In genomic region chr11:58947798-58948528, GRCm38 (mm10) we compare ENCODE assay signal across 9 mouse cellular contexts. TPM values are rescaled to one million over a fixed set of nuclear protein-coding genes. Genes with fewer than 3 reads are reported as not detected.
DNase-seq lines count a peak whose midpoint lies in the region; ATAC-seq and TF ChIP-seq lines count a peak whose summit lies in the region.
"Had no signal": no experiment of that assay in that cellular context is flagged by ENCODE, and none has a peak within 500 bp of the region (broad histone marks: within the 10 kb centered on the region; RNA-seq: fewer than 3 reads in every experiment).

No protein-coding gene starts in this region.

- TF ChIP-seq CTCF in E14TG2a.4 (conservative IDR thresholded peaks at IDR 0.05; ENCODE audit: low read length) = no peak
- no peak for TF ChIP-seq CTCF in stomach, postnatal 0 days (IDR thresholded peaks at IDR 0.05; ENCODE audit: low read depth)

- H3K79me2 ChIP-seq in macrophage (ENCODE audit: inconsistent target) = no peaks in the 10 kb centered on the region

- H3K9ac ChIP-seq in heart, embryonic 11.5 days (ENCODE audit: low read depth, low read length) = peak overlapping the region; percentile 59
- H3K9ac ChIP-seq in intestine, embryonic 14.5 days (ENCODE audit: low read length) = peak overlapping the region; percentile 45
- no peak overlapping the region for H3K9ac ChIP-seq in stomach, postnatal 0 days (ENCODE audit: low read length)

- H3K36me3 ChIP-seq in heart, embryonic 11.5 days (ENCODE audit: control insufficient read depth, insufficient read depth, low read length) = no peaks in the 10 kb centered on the region
- no peaks in the 10 kb centered on the region for H3K36me3 ChIP-seq in E14TG2a.4 (ENCODE audit: insufficient read depth, low read length)
- H3K36me3 ChIP-seq in embryonic facial prominence, embryonic 10.5 days (replicated peaks) = no peaks in the 10 kb centered on the region
- H3K36me3 ChIP-seq in intestine, embryonic 14.5 days (ENCODE audit: control insufficient read depth, insufficient read depth, low read length) = no peaks in the 10 kb centered on the region
- no peaks in the 10 kb centered on the region for H3K36me3 ChIP-seq in macrophage (ENCODE audit: inconsistent target)
- no peaks in the 10 kb centered on the region for H3K36me3 ChIP-seq in stomach, postnatal 0 days (ENCODE audit: control insufficient read depth, insufficient read depth, low read length)

- no peak for DNase-seq in heart, adult 18-20 months
- peak; percentile 54 for DNase-seq in embryonic facial prominence, embryonic 10.5 days (ENCODE audit: low spot score)
- DNase-seq in intestine, embryonic 14.5 days (ENCODE audit: low spot score) = no peak
- DNase-seq in stomach, postnatal 0 days (ENCODE audit: low spot score) = no peak

- peak overlapping the region; percentile 42 for H3K4me3 ChIP-seq in heart, embryonic 11.5 days (ENCODE audit: low read depth, low read length)
- H3K4me3 ChIP-seq in E14TG2a.4 (replicated peaks; ENCODE audit: low read length) = peak overlapping the region; percentile 78
- peak overlapping the region; percentile 64 for H3K4me3 ChIP-seq in embryonic facial prominence, embryonic 10.5 days
- H3K4me3 ChIP-seq in intestine, embryonic 14.5 days (ENCODE audit: low read depth, low read length) = peak overlapping the region; percentile 48
- peak overlapping the region; percentile 15; the same call in 1 of the 2 replicates for H3K4me3 ChIP-seq in macrophage (ENCODE audit: inconsistent target)
- H3K4me3 ChIP-seq in stomach, postnatal 0 days (ENCODE audit: low read depth, low read length) = peak overlapping the region; percentile 19

- peaks cover 49% of the 10 kb centered on the region for H3K27me3 ChIP-seq in heart, embryonic 11.5 days (ENCODE audit: control insufficient read depth, insufficient read depth, low read length)
- peaks cover 66% of the 10 kb centered on the region for H3K27me3 ChIP-seq in E14TG2a.4 (ENCODE audit: insufficient read depth, low read length)
- H3K27me3 ChIP-seq in embryonic facial prominence, embryonic 10.5 days (replicated peaks; ENCODE audit: low read depth, poor library complexity, severe bottlenecking) = peaks cover 86% of the 10 kb centered on the region
- no peaks in the 10 kb centered on the region for H3K27me3 ChIP-seq in intestine, embryonic 14.5 days (replicated peaks; ENCODE audit: control insufficient read depth, insufficient read depth, low read length)
- H3K27me3 ChIP-seq in stomach, postnatal 0 days (ENCODE audit: control insufficient read depth, insufficient read depth, low read length) = no peaks in the 10 kb centered on the region

- 22% methylated on average over 23 of the region's 23 CpGs for WGBS in heart, embryonic 11.5 days (ENCODE audit: insufficient replicate concordance)
- WGBS in embryonic facial prominence, embryonic 10.5 days = 22% methylated on average over 23 of the region's 23 CpGs
- 14% methylated on average over 23 of the region's 23 CpGs for WGBS in intestine, embryonic 14.5 days
- WGBS in macrophage (ENCODE audit: missing documents) = 31% methylated on average over 22 of the region's 23 CpGs
- WGBS in stomach, postnatal 0 days = 11% methylated on average over 23 of the region's 23 CpGs

- peak overlapping the region; percentile 72 for H3K4me2 ChIP-seq in heart, embryonic 11.5 days
- H3K4me2 ChIP-seq in intestine, embryonic 14.5 days (ENCODE audit: low read length) = peak overlapping the region; percentile 80
- peak overlapping the region; percentile 55 for H3K4me2 ChIP-seq in stomach, postnatal 0 days (replicated peaks; ENCODE audit: low read depth)

- no peak for TF ChIP-seq EP300 in stomach, postnatal 0 days (optimal IDR thresholded peaks at IDR 0.05)

- no peaks in the 10 kb centered on the region for H3K9me3 ChIP-seq in heart, embryonic 11.5 days (replicated peaks; ENCODE audit: control insufficient read depth, low read length)
- H3K9me3 ChIP-seq in E14TG2a.4 (ENCODE audit: low read length) = no peaks in the 10 kb centered on the region
- H3K9me3 ChIP-seq in embryonic facial prominence, embryonic 10.5 days = no peaks in the 10 kb centered on the region
- no peaks in the 10 kb centered on the region for H3K9me3 ChIP-seq in intestine, embryonic 14.5 days (ENCODE audit: control insufficient read depth, low read length)
- H3K9me3 ChIP-seq in stomach, postnatal 0 days (ENCODE audit: control insufficient read depth, low read length) = no peaks in the 10 kb centered on the region

- H3K4me1 ChIP-seq in heart, embryonic 11.5 days (ENCODE audit: control insufficient read depth, insufficient read depth, low read length) = peaks cover 8% of the 10 kb centered on the region; the same call in 1 of the 2 replicates
- peaks cover 20% of the 10 kb centered on the region for H3K4me1 ChIP-seq in E14TG2a.4 (replicated peaks; ENCODE audit: low read depth, low read length)
- H3K4me1 ChIP-seq in embryonic facial prominence, embryonic 10.5 days = peaks cover 18% of the 10 kb centered on the region
- peaks cover 9% of the 10 kb centered on the region for H3K4me1 ChIP-seq in intestine, embryonic 14.5 days (replicated peaks; ENCODE audit: control insufficient read depth, insufficient read depth, low read length)
- no peaks in the 10 kb centered on the region for H3K4me1 ChIP-seq in stomach, postnatal 0 days (replicated peaks; ENCODE audit: control insufficient read depth, insufficient read depth)

- H3K27ac ChIP-seq in heart, embryonic 11.5 days (ENCODE audit: low read depth, low read length) = peak overlapping the region; percentile 50
- H3K27ac ChIP-seq in embryonic facial prominence, embryonic 10.5 days (replicated peaks) = peak overlapping the region; percentile 85
- peak overlapping the region; percentile 93 for H3K27ac ChIP-seq in intestine, embryonic 14.5 days (ENCODE audit: low read depth)
- no peak overlapping the region for H3K27ac ChIP-seq in macrophage
- H3K27ac ChIP-seq in stomach, postnatal 0 days (replicated peaks) = no peak overlapping the region

- no peak for ATAC-seq in heart, embryonic 11.5 days (replicated peaks; ENCODE audit: insufficient number of reproducible peaks, low FRiP score, low TSS enrichment)
- peak; percentile 57 for ATAC-seq in intestine, embryonic 14.5 days (replicated peaks; ENCODE audit: low FRiP score, low TSS enrichment, low read depth)
- peak; percentile 26; the same call in 1 of the 2 replicates for ATAC-seq in stomach, postnatal 0 days (ENCODE audit: low FRiP score, low TSS enrichment)
- no peak for ATAC-seq in granulocyte monocyte progenitor cell, adult 5-6 weeks (replicated peaks; ENCODE audit: poor library complexity, severe bottlenecking)

RNA-seq across cellular contexts. Expression of gene Hist3h2ba, which starts 0.8 kb away (rescaled TPM):
- 6.4 and 8.4 TPM in 2 replicates for polyA plus RNA-seq in heart, embryonic 11.5 days (2014; fragmentation: Nextera tagmentation; extraction: Ambion mirVana)
- total RNA-seq in heart, adult 18-20 months (2021) = 1 to 10 TPM; 1.0 to 1.4 TPM
- 23.0 and 25.0 TPM in 2 replicates for polyA plus RNA-seq in embryonic facial prominence, embryonic 10.5 days (2016; fragmentation: Nextera tagmentation; extraction: Ambion mirVana)
- 24.9 and 26.3 TPM in 2 replicates for polyA plus RNA-seq in intestine, embryonic 14.5 days (2014; fragmentation: Nextera tagmentation; extraction: Ambion mirVana)
- total RNA-seq in macrophage (2018; cell fraction: chromatin; rRNA removed) = not detected
- 1 to 10 TPM in 9 of 26 experiments, under 1 TPM in 15, not detected in 2; 0.45 to 2.0 (median 0.95) TPM for total RNA-seq in macrophage (2018; cell fraction: cytosol; rRNA removed)
- 1 to 10 TPM in 2 of 26 experiments, not detected in 24; 1.4 to 1.8 TPM for total RNA-seq in macrophage (2018; cell fraction: nucleus; rRNA removed)
- 0.50 to 0.78 TPM in 2 of 3 replicates, not detected in the other for polyA plus RNA-seq in macrophage (2018)
- polyA plus RNA-seq in stomach, postnatal 0 days (2015; fragmentation: Nextera tagmentation; extraction: Ambion mirVana) = 7.5 and 8.9 TPM in 2 replicates
- not detected in 2 replicates for total RNA-seq in granulocyte monocyte progenitor cell, adult 5-6 weeks (2014; fragmentation: Nextera tagmentation)
- 1.5 and 2.3 TPM in 2 replicates for total RNA-seq in granulocyte monocyte progenitor cell, adult 5-6 weeks (2017)
- total RNA-seq: CH12.LX had no signal

RNA-seq across cellular contexts. Expression of gene Hist3h2a, which starts 6.5 kb away (rescaled TPM):
- 22.5 and 23.3 TPM in 2 replicates for polyA plus RNA-seq in heart, embryonic 11.5 days (2014; fragmentation: Nextera tagmentation; extraction: Ambion mirVana)
- total RNA-seq in heart, adult 18-20 months (2021) = 10 to 100 TPM; 13.9 to 17.4 TPM
- polyA plus RNA-seq in embryonic facial prominence, embryonic 10.5 days (2016; fragmentation: Nextera tagmentation; extraction: Ambion mirVana) = 17.8 and 19.0 TPM in 2 replicates
- 28.7 and 30.3 TPM in 2 replicates for polyA plus RNA-seq in intestine, embryonic 14.5 days (2014; fragmentation: Nextera tagmentation; extraction: Ambion mirVana)
- 100 to 1,000 TPM in 5 of 26 experiments, 10 to 100 TPM in 18, 1 to 10 TPM in 3; 6.6 to 134 (median 27.4) TPM for total RNA-seq in macrophage (2018; cell fraction: chromatin; rRNA removed)
- 10 to 100 TPM; 19.1 to 74.1 (median 48.6) TPM for total RNA-seq in macrophage (2018; cell fraction: cytosol; rRNA removed)
- 100 to 1,000 TPM in 5 of 26 experiments, 10 to 100 TPM in 21; 14.1 to 225 (median 52.5) TPM for total RNA-seq in macrophage (2018; cell fraction: nucleus; rRNA removed)
- polyA plus RNA-seq in macrophage (2018) = 16.2 to 56.9 TPM (median 24.3 TPM) in 3 replicates
- polyA plus RNA-seq in stomach, postnatal 0 days (2015; fragmentation: Nextera tagmentation; extraction: Ambion mirVana) = 18.7 and 19.1 TPM in 2 replicates
- total RNA-seq in granulocyte monocyte progenitor cell, adult 5-6 weeks (2014; fragmentation: Nextera tagmentation) = 9.3 and 14.0 TPM in 2 replicates
- total RNA-seq in granulocyte monocyte progenitor cell, adult 5-6 weeks (2017) = 234 and 237 TPM in 2 replicates

RNA-seq across cellular contexts. Expression of gene Trim17, which starts 6.5 kb away (rescaled TPM):
- polyA plus RNA-seq in heart, embryonic 11.5 days (2014; fragmentation: Nextera tagmentation; extraction: Ambion mirVana) = 1.0 and 1.1 TPM in 2 replicates
- total RNA-seq in heart, adult 18-20 months (2021) = under 1 TPM in 1 of 2 experiments, not detected in 1; 0.12 TPM
- polyA plus RNA-seq in embryonic facial prominence, embryonic 10.5 days (2016; fragmentation: Nextera tagmentation; extraction: Ambion mirVana) = 0.19 and 0.40 TPM in 2 replicates
- polyA plus RNA-seq in intestine, embryonic 14.5 days (2014; fragmentation: Nextera tagmentation; extraction: Ambion mirVana) = 0.24 and 0.28 TPM in 2 replicates
- 1 to 10 TPM in 3 of 26 experiments, under 1 TPM in 18, not detected in 5; 0.25 to 1.5 (median 0.54) TPM for total RNA-seq in macrophage (2018; cell fraction: chromatin; rRNA removed)
- under 1 TPM in 25 of 26 experiments, not detected in 1; 0.04 to 0.30 (median 0.11) TPM for total RNA-seq in macrophage (2018; cell fraction: cytosol; rRNA removed)
- total RNA-seq in macrophage (2018; cell fraction: nucleus; rRNA removed) = under 1 TPM in 24 of 26 experiments, not detected in 2; 0.16 to 0.98 (median 0.52) TPM
- polyA plus RNA-seq in macrophage (2018) = 0.07 to 0.14 TPM in 2 of 3 replicates, not detected in the other
- polyA plus RNA-seq in stomach, postnatal 0 days (2015; fragmentation: Nextera tagmentation; extraction: Ambion mirVana) = 0.05 and 0.08 TPM in 2 replicates
- total RNA-seq in granulocyte monocyte progenitor cell, adult 5-6 weeks (2014; fragmentation: Nextera tagmentation) = not detected in 2 replicates
- 0.13 TPM in 1 of 2 replicates, not detected in the other for total RNA-seq in granulocyte monocyte progenitor cell, adult 5-6 weeks (2017)

RNA-seq across cellular contexts. Expression of gene Rnf187, which starts 9.2 kb away (rescaled TPM):
- 172 and 192 TPM in 2 replicates for polyA plus RNA-seq in heart, embryonic 11.5 days (2014; fragmentation: Nextera tagmentation; extraction: Ambion mirVana)
- total RNA-seq in heart, adult 18-20 months (2021) = 100 to 1,000 TPM; 165 to 170 TPM
- 255 and 258 TPM in 2 replicates for polyA plus RNA-seq in embryonic facial prominence, embryonic 10.5 days (2016; fragmentation: Nextera tagmentation; extraction: Ambion mirVana)
- 240 and 258 TPM in 2 replicates for polyA plus RNA-seq in intestine, embryonic 14.5 days (2014; fragmentation: Nextera tagmentation; extraction: Ambion mirVana)
- 10 to 100 TPM in 17 of 26 experiments, 1 to 10 TPM in 9; 2.9 to 35.0 (median 14.9) TPM for total RNA-seq in macrophage (2018; cell fraction: chromatin; rRNA removed)
- total RNA-seq in macrophage (2018; cell fraction: cytosol; rRNA removed) = 100 to 1,000 TPM in 13 of 26 experiments, 10 to 100 TPM in 13; 69.7 to 129 (median 99.3) TPM
- 10 to 100 TPM; 18.7 to 68.4 (median 36.7) TPM for total RNA-seq in macrophage (2018; cell fraction: nucleus; rRNA removed)
- 45.0 to 110 TPM (median 97.1 TPM) in 3 replicates for polyA plus RNA-seq in macrophage (2018)
- 136 and 140 TPM in 2 replicates for polyA plus RNA-seq in stomach, postnatal 0 days (2015; fragmentation: Nextera tagmentation; extraction: Ambion mirVana)
- 78.6 and 79.3 TPM in 2 replicates for total RNA-seq in granulocyte monocyte progenitor cell, adult 5-6 weeks (2014; fragmentation: Nextera tagmentation)
- 60.0 and 82.2 TPM in 2 replicates for total RNA-seq in granulocyte monocyte progenitor cell, adult 5-6 weeks (2017)

RNA-seq across cellular contexts. Expression of gene Trim11, which starts 29.9 kb away (rescaled TPM):
- polyA plus RNA-seq in heart, embryonic 11.5 days (2014; fragmentation: Nextera tagmentation; extraction: Ambion mirVana) = 26.1 and 27.5 TPM in 2 replicates
- 10 to 100 TPM; 15.2 to 15.4 TPM for total RNA-seq in heart, adult 18-20 months (2021)
- 19.0 and 19.1 TPM in 2 replicates for polyA plus RNA-seq in embryonic facial prominence, embryonic 10.5 days (2016; fragmentation: Nextera tagmentation; extraction: Ambion mirVana)
- polyA plus RNA-seq in intestine, embryonic 14.5 days (2014; fragmentation: Nextera tagmentation; extraction: Ambion mirVana) = 16.5 and 19.6 TPM in 2 replicates
- total RNA-seq in macrophage (2018; cell fraction: chromatin; rRNA removed) = 10 to 100 TPM; 24.2 to 97.7 (median 71.8) TPM
- total RNA-seq in macrophage (2018; cell fraction: cytosol; rRNA removed) = 10 to 100 TPM in 22 of 26 experiments, 1 to 10 TPM in 4; 7.7 to 22.5 (median 18.0) TPM
- total RNA-seq in macrophage (2018; cell fraction: nucleus; rRNA removed) = 10 to 100 TPM; 18.6 to 83.1 (median 49.3) TPM
- polyA plus RNA-seq in macrophage (2018) = 11.4 to 20.3 TPM (median 14.2 TPM) in 3 replicates
- 9.9 and 11.0 TPM in 2 replicates for polyA plus RNA-seq in stomach, postnatal 0 days (2015; fragmentation: Nextera tagmentation; extraction: Ambion mirVana)
- total RNA-seq in granulocyte monocyte progenitor cell, adult 5-6 weeks (2014; fragmentation: Nextera tagmentation) = 29.0 and 32.3 TPM in 2 replicates
- 29.1 and 30.5 TPM in 2 replicates for total RNA-seq in granulocyte monocyte progenitor cell, adult 5-6 weeks (2017)

Comparison
In these comparisons a context has a peak if more than half of its experiments do, and no peak if none do; other contexts are left out.
1. ATAC-seq: peak in intestine, embryonic 14.5 days (single experiment) and stomach, postnatal 0 days (single experiment); none in heart, embryonic 11.5 days (single experiment) and granulocyte monocyte progenitor cell, adult 5-6 weeks (single experiment).
2. H3K27ac ChIP-seq: peak in heart, embryonic 11.5 days (single experiment), embryonic facial prominence, embryonic 10.5 days (single experiment) and intestine, embryonic 14.5 days (single experiment); none in macrophage (single experiment) and stomach, postnatal 0 days (single experiment).
3. H3K4me3 ChIP-seq: peak in every context shown above with its lines; median percentile 78 in E14TG2a.4; 64 in embryonic facial prominence, embryonic 10.5 days; 48 in intestine, embryonic 14.5 days; 42 in heart, embryonic 11.5 days; 19 in stomach, postnatal 0 days; 15 in macrophage.
4. Peak in every context shown above with its lines, with median percentiles within 50 percentile points of each other: H3K4me2 ChIP-seq.